Mouse (Mus musculus) stomach, postnatal 0 days (tissue): ENCODE measurements at regions not wholly inside any gene's neighbourhood (a gene's known extent, or its start where the extent isn't known, plus 50 kb on each side); places are given as distances from the start of the nearest gene placed in this dataset.

Experiments
- CTCF ChIP-seq: IDR thresholded peaks from 2 replicates; pipeline ENCODE4 v1.5.1; 2016; ENCODE audit warnings: antibody characterized with exemption, low read depth, mild to moderate bottlenecking, moderate library complexity
- EP300 ChIP-seq: optimal IDR thresholded peaks from 2 replicates; pipeline ENCODE3; 2016; ENCODE audit warnings: antibody characterized with exemption

DNA sequence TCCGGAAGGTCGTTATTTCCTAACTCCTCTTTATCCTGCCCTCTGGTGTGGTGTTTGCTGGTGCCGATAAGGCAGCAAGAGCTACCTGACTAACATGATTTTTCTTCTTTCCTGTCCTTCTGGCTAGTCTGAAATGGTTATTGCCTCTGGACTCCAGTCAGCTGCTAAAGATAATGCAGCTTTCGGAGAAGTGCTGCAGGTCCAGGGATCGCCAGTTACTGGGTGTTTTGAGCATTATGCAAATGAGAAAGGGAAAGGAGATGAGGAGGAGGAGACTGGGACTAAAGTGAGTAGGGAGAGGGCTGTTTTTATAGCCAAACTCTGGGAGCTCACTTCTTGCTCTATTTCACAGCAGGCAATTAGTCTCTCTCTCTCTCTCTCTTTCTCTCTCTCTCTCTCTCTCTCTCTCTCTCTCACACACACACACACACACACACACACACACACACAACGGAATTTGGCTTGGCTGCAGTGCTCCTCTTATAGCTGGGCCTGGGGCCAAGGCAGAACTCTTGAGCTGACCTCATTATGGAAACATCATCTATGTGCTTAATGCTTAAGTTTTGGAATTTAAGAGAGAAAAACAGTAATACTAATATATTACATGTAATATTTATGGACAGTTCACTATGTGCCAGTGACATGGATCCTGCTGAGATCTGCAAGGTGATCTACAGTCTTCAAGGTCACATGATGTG, 637.7 kb upstream of the Nrp1 start:
- TF ChIP-seq EP300 (no peak), CTCF (no peak)
